Mouse (Mus musculus) layer of hippocampus, adult 18-20 months (tissue): ENCODE measurements around the gene Klhl28. TPM values are rescaled to one million over a fixed set of nuclear protein-coding genes. Genes with fewer than 3 reads are reported as not detected.

Source experiments
- total RNA-seq, 2 experiments: library from RNA; stranded (reverse); gene quantifications; 2 replicates each; pipeline ENCODE4 v1.2.3; 2021

Gene Klhl28
- total RNA-seq, 2 experiments from 2014 or later: 24.2 to 25.0 TPM

Other genes starting within 250 kb of the Klhl28 start
- gene Gm527, start 47.6 kb downstream of the Klhl28 start, total RNA-seq: 10 to 100 TPM; 13.8 to 15.1 TPM
- 10 to 100 TPM; 50.7 to 52.4 TPM for gene Togaram1, start 270 bp upstream of the Klhl28 start, total RNA-seq
- gene Prpf39, start 70.8 kb upstream of the Klhl28 start, total RNA-seq: 10 to 100 TPM; 39.5 to 39.6 TPM
- 100 to 1,000 TPM; 140 to 149 TPM for gene Fkbp3, start 108.5 kb upstream of the Klhl28 start, total RNA-seq
- gene Fancm, start 110.1 kb upstream of the Klhl28 start, total RNA-seq: 10 to 100 TPM; 11.0 TPM
- gene Mis18bp1, start 207.1 kb upstream of the Klhl28 start, total RNA-seq: under 1 TPM; 0.13 to 0.47 TPM